Mouse (Mus musculus) neural tube, embryonic 12.5 days (tissue): ENCODE measurements around the gene Tmco2. TPM values are rescaled to one million over a fixed set of nuclear protein-coding genes. Genes with fewer than 3 reads are reported as not detected.
"Not testable (repeated sequence)": the region's sequence is repeated elsewhere in the genome, so short reads cannot be mapped to it uniquely, and the experiment has no call there.

ENCODE experiments used
- ATAC-seq: fragments of 200-750 bp; cut with Nextera tagmentation; 2 replicates; pipeline ENCODE4 v1.8.0; 2017; ENCODE audit warnings: low read depth, mild to moderate bottlenecking, moderate TSS enrichment, moderate library complexity; ENCODE audit not compliant: low FRiP score
- H3K27ac ChIP-seq: fragments of 300-500 bp; sonication (generic); 2 replicates; pipeline ENCODE4 v1.5.1; 2016
- H3K27me3 ChIP-seq: fragments of 300-500 bp; sonication (generic); replicated peaks from 2 replicates; pipeline ENCODE4 v1.6.1; 2016; ENCODE audit warnings: mild to moderate bottlenecking
- H3K36me3 ChIP-seq: fragments of 300-500 bp; sonication (generic); 2 replicates; pipeline ENCODE4 v1.6.1; 2016; ENCODE audit warnings: mild to moderate bottlenecking
- H3K4me1 ChIP-seq: fragments of 300-500 bp; sonication (generic); 2 replicates; pipeline ENCODE4 v1.6.1; 2016
- H3K4me2 ChIP-seq: fragments of 300-500 bp; sonication (generic); replicated peaks from 2 replicates; pipeline ENCODE4 v1.6.1; 2016; ENCODE audit warnings: mild to moderate bottlenecking
- H3K4me3 ChIP-seq: fragments of 300-500 bp; sonication (generic); 2 replicates; pipeline ENCODE4 v1.5.1; 2016
- H3K9ac ChIP-seq: fragments of 300-500 bp; sonication (generic); 2 replicates; pipeline ENCODE4 v1.6.1; 2016; ENCODE audit warnings: mild to moderate bottlenecking
- H3K9me3 ChIP-seq: fragments of 300-500 bp; sonication (generic); 2 replicates; pipeline ENCODE4 v1.6.1; 2016; ENCODE audit warnings: mild to moderate bottlenecking
- WGBS: fragments of 180-500 bp; shearing (Covaris S2); methylation state at CpG from one replicate; pipeline ENCODE4 v1.1.7; 2016; 5-methylcytosine and 5-hydroxymethylcytosine counted together
- polyA plus RNA-seq: library from polyadenylated mRNA; unstranded; fragments of >200 nt; fragmentation: Nextera tagmentation; extraction: Ambion mirVana; gene quantifications from 2 replicates; pipeline ENCODE4 v1.2.1, GENCODE M21; 2016

Gene Tmco2
- not detected in 2 replicates for polyA plus RNA-seq

DNA sequence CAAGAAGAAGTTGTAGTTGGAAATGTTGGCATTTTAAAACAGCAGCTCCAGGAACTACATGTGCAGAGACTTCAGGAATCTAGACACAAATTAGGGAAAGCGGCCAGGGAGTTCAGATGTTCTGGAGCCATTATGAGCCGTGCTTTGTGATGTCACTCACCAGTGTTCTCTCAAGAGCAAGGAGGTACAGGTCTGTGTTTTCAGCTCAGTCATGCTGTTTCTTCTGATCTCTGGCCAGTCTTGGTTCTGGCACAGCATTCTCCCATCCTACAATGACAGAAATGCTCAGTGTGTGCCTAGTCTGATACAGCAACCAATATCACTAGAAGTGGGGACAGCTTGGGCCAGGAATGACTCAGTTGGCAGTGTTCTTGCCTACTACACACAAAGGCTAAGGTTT, at the start of gene Tmco2:
Gene Tmco2, minus strand, starts transcription at position 101 of the 400 bp plus-strand sequence.
- WGBS: 93% methylated on average over 2 of the region's 2 CpGs
- Histone ChIP-seq H3K9ac (no peak within 1 kb of the TSS), H3K9me3 (no peaks in the 10 kb centered on the region), H3K27ac (no peak within 1 kb of the TSS), H3K4me3 (no peak within 1 kb of the TSS), H3K27me3 (no peaks in the 10 kb centered on the region), H3K4me2 (no peak within 1 kb of the TSS), H3K4me1 (no peaks in the 10 kb centered on the region), H3K36me3 (no peaks in the 10 kb centered on the region)
- no peak for ATAC-seq

DNA sequence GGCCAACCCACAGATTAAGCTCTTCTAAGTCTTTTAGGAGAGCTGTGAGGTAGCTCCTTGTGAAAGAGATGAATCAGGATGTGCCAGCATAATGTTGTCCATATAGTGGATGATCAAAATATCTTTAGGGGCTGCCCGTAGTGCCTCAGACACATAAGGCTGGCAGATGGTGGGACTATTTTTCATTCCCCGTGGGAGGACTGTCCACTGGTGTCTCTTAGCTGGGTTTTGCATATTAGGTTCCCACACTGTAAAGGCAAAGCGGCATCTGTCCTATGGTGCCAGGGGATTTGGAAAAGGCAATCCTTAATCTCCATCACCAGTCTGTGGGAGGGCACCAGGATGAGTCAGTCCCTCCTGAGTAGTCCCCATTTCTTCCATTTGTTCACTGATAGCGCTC, 5.7 kb downstream of the Tmco2 start:
- H3K27ac ChIP-seq: no peak overlapping the region
- H3K36me3 ChIP-seq: no peaks in the 10 kb centered on the region
- no peak for ATAC-seq
- WGBS: 84% methylated on average over 4 of the region's 4 CpGs
- H3K4me1 ChIP-seq: no peaks in the 10 kb centered on the region
- no peak overlapping the region for H3K4me3 ChIP-seq
- H3K9ac ChIP-seq: no peak overlapping the region
- no peaks in the 10 kb centered on the region for H3K9me3 ChIP-seq
- no peaks in the 10 kb centered on the region for H3K27me3 ChIP-seq
- no peak overlapping the region for H3K4me2 ChIP-seq

DNA sequence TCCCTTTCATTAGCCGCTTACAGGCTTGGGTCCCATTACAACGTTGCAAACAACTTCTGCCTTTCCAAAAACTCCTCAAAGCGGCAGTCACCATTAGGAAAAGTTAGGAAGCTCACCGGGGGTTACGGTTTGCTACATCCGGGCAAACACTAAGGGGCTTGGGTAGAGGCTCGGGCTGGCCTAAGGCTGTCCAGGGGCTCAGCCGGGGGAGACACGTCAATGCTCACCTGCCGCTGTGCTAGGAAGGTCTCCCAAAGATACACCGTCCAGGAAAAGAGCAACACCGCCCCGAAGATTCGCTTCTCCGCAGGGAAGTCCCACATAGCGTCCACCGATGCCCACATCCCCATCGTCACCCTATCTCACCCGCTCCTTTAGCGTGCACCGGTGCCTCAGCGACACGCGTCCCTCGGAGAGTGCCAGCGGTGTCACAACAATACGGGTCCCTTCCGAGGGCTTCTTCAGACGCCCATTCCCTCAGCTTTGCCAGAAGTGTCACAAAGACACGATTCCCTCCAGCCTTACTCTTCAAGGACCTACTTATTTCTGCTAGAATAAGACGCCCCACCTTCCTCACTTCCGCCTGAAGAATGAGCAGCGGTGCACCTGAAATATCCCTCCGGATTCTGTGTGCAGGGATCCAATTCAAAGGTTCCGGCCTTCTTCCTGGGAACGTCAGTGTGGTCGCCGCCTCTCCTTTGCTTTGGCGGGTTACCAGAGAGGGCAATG, 11.2 kb downstream of the Tmco2 start, which contains the start of gene Zmpste24:
Gene Zmpste24, minus strand, starts transcription at position 592 of the 729 bp plus-strand sequence.
- Histone ChIP-seq H3K27me3 (no peaks in the 10 kb centered on the region), H3K4me2 (peak within 1 kb of the TSS; percentile 80), H3K9ac (peak within 1 kb of the TSS; percentile 69), H3K4me1 (peaks cover 5% of the 10 kb centered on the region; the same call in 1 of the 2 replicates), H3K9me3 (no peaks in the 10 kb centered on the region), H3K36me3 (peaks cover 25% of the 10 kb centered on the region), H3K4me3 (peak within 1 kb of the TSS; percentile 72), H3K27ac (no peak within 1 kb of the TSS)
- ATAC-seq: peak; percentile 91
- WGBS: under 1% methylated on average over 39 of the region's 39 CpGs

DNA sequence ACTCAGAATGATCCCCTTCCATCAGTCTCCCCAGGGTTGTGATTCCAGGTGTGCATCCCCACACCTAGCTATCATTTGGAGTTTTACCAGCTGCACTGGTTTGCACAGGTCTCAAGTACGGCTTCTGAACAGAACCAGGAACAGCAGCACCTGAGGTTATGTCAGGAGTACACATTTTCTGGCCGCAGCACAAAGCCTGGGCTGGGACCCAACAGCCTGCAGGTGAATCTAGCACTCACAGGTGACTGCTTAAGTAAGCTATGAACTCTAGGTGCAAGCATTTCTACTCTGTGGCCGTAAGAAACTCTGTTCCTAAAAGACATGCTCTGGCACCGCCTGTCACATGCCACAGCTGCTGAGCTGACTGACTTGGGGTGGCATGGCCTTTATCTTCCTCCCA, 18.8 kb downstream of the Tmco2 start:
- Histone ChIP-seq H3K27ac (no peak overlapping the region), H3K9me3 (no peaks in the 10 kb centered on the region), H3K9ac (no peak overlapping the region), H3K36me3 (peaks cover 64% of the 10 kb centered on the region), H3K4me2 (no peak overlapping the region), H3K4me1 (no peaks in the 10 kb centered on the region), H3K27me3 (no peaks in the 10 kb centered on the region), H3K4me3 (no peak overlapping the region)
- no peak for ATAC-seq
- WGBS: 93% methylated on average over 4 of the region's 4 CpGs

DNA sequence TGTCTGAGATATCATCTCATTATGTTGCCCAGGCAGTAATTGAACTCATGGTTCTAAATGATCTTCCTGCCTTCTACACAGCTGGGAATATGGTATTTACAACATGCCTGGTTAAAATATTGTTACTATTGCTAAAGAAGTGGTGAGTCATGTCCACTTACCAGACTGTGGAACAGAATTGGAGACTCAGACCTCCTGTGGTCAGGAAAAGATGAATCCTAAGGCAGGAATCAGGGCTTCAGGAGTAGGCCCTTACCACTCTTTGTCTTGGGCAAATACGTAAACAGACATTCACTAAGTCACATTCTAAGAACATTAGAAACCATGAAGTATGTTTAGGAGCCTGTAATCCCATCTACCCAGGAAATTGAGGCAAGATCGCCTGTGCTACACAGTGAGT, 20.3 kb downstream of the Tmco2 start:
- Histone ChIP-seq H3K4me2 (no peak overlapping the region), H3K4me3 (no peak overlapping the region), H3K9me3 (no peaks in the 10 kb centered on the region), H3K4me1 (no peaks in the 10 kb centered on the region), H3K36me3 (peaks cover 60% of the 10 kb centered on the region), H3K9ac (no peak overlapping the region), H3K27me3 (no peaks in the 10 kb centered on the region), H3K27ac (no peak overlapping the region)
- 94% methylated on average over 2 of the region's 2 CpGs for WGBS
- no peak for ATAC-seq

DNA sequence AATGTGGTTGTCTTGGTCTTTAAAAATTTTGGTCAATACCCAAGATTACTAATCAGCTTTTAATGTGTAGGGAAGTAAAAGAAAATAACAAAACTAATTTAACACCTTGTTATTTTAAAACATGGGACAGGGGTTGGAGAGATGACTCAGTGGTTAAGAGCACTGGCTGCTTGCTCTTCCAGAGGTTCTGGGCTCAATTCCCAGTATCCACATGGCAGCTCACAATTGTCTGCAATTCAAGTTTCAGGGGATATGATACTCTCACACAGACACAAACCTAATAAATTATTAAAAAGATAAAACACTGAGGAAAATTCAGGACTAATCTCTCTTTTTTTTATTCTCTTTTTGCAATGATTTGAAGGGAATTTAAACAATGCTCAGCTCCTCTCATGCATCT, 24.5 kb downstream of the Tmco2 start:
- no peak for ATAC-seq
- H3K27ac ChIP-seq: no peak overlapping the region
- H3K4me3 ChIP-seq: no peak overlapping the region
- no peaks in the 10 kb centered on the region for H3K4me1 ChIP-seq
- no peaks in the 10 kb centered on the region for H3K27me3 ChIP-seq
- H3K4me2 ChIP-seq: no peak overlapping the region
- H3K9ac ChIP-seq: no peak overlapping the region
- no peaks in the 10 kb centered on the region for H3K9me3 ChIP-seq
- H3K36me3 ChIP-seq: peaks cover 66% of the 10 kb centered on the region

DNA sequence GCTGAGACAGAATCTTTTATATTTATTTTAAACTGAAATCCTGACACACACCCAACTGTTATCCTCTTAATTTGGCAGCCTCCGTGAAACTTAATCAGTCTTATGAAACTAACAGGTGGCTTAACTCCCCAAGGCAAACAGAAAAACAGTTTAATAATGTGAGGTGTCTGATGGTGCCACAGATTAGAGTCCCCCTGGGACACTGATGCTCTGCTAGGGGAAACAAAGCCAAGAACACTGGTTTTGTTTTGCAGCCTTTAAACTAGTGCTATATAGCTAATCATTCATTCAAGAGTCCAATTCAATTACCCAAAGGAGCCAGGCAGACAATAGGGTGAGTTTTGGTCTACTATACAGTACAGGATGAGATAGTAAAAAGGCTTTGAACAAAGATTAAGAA, 28.6 kb downstream of the Tmco2 start:
- Histone ChIP-seq H3K4me2 (no peak overlapping the region), H3K36me3 (peaks cover 75% of the 10 kb centered on the region), H3K27me3 (no peaks in the 10 kb centered on the region), H3K27ac (no peak overlapping the region), H3K4me3 (no peak overlapping the region), H3K9me3 (no peaks in the 10 kb centered on the region), H3K9ac (no peak overlapping the region), H3K4me1 (no peaks in the 10 kb centered on the region)
- 78% methylated on average over 1 of the region's 1 CpGs for WGBS
- ATAC-seq: no peak

DNA sequence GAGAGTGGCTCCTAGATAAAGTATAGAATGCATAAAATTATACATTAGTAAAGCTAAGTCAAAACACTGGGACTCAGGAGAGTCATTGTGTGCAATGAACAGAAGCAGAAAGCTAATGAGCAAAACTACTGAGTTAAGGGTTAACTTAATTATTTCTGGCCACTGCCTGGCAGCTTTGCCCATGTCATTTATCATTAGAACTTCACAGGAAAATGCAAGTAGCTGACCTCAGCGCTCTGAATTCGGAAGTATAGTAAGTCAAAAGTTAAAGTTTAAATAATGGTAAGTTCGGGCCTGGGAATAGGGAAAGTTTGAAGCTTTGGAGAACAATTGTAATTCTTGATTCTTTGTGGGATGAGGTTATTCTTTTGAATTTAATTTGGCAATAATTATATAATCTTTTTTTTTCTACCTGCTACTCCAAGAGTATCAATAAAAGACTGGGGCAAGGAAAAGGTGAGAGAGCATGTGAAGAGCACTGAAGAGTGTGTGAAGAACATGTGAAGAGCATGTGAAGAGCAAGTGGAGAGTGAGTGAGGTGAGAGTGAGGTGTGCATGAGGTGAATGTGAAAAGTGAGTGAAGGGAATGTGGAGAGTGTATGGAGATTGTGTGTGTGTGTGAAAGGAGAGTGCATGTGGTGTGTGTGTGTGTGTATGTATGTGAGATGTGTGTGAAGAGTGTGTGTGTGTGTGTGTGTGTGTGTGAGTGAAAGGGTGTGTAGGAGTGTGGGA, 30.9 kb downstream of the Tmco2 start:
- Histone ChIP-seq H3K27ac (no peak overlapping the region), H3K9ac (no peak overlapping the region), H3K4me3 (no peak overlapping the region), H3K4me1 (no peaks in the 10 kb centered on the region), H3K4me2 (no peak overlapping the region), H3K27me3 (no peaks in the 10 kb centered on the region), H3K36me3 (peaks cover 72% of the 10 kb centered on the region), H3K9me3 (no peaks in the 10 kb centered on the region)
- WGBS: 79% methylated on average over 3 of the region's 3 CpGs
- no peak for ATAC-seq

DNA sequence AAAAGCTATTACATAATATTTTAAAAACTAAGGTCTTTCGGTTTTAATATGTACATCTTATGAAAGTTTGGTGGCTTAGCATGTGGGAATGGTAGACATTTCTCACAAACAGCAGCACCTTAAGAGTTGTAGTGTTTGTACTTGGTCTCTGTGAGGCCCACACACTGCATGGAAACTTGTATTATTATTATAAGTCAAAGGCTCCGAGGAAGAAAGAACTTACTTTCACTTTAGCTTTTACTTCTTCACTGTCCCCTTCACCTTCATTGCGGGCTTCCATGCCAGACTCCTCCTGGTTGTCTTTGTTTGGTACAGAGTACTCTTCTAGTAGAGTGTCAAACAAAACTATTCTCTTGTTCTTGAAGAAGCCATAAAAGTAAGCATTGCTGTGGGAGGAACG, 34.8 kb downstream of the Tmco2 start:
- no peak overlapping the region for H3K4me3 ChIP-seq
- H3K4me1 ChIP-seq: no peaks in the 10 kb centered on the region
- no peak overlapping the region for H3K9ac ChIP-seq
- H3K4me2 ChIP-seq: no peak overlapping the region
- no peaks in the 10 kb centered on the region for H3K9me3 ChIP-seq
- WGBS: 36% methylated on average over 4 of the region's 4 CpGs
- peaks cover 53% of the 10 kb centered on the region for H3K36me3 ChIP-seq
- H3K27me3 ChIP-seq: no peaks in the 10 kb centered on the region
- no peak for ATAC-seq
- H3K27ac ChIP-seq: no peak overlapping the region

DNA sequence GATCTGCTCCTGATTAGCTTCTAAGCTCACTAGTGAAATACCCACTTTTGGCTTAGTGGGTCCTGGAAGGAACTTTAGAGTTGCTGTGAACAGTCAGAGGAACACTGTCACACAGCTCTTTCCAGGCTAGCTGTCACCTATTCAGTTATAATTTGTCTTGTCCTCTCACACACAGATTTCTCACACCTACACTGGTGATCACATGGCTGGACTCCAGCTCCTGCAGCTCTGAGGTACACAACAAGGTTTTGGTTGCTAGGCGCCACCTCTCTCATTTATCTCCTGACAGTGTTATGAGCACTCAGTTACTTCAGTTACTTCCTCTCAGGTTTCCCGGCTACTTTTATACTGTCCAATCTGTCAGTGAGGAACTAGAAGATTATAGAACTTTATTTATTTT, 43.7 kb downstream of the Tmco2 start:
- 92% methylated on average over 2 of the region's 2 CpGs for WGBS

DNA sequence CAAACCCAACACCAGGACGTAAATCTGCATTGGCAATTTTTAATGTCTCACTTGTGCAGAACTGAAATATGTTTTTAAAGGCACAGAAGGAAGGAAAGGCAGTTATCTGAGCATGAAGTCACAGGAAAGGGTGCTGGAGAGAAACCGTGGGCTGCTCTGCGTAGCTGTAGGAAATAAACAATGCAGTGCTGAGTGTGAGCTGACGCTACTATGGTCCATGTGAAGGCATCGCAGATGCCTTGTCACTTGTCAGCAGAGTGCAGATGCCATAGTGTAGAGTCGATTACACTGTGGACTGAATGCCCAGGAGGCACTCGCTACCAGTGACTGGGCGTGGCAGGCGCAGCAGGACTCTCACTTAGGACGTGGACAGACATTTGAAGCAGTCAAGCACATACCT, 49.8 kb downstream of the Tmco2 start:
- H3K4me1 ChIP-seq: not testable (repeated sequence)

More for the DNA sequence above, 43.7 kb downstream of the Tmco2 start:
- no peak overlapping the region for H3K27ac ChIP-seq
- no peak overlapping the region for H3K9ac ChIP-seq
- no peak overlapping the region for H3K4me2 ChIP-seq
- no peak overlapping the region for H3K4me3 ChIP-seq
- H3K4me1 ChIP-seq: no peaks in the 10 kb centered on the region
- peaks cover 39% of the 10 kb centered on the region for H3K36me3 ChIP-seq
- H3K9me3 ChIP-seq: no peaks in the 10 kb centered on the region
- H3K27me3 ChIP-seq: no peaks in the 10 kb centered on the region
- no peak for ATAC-seq

DNA sequence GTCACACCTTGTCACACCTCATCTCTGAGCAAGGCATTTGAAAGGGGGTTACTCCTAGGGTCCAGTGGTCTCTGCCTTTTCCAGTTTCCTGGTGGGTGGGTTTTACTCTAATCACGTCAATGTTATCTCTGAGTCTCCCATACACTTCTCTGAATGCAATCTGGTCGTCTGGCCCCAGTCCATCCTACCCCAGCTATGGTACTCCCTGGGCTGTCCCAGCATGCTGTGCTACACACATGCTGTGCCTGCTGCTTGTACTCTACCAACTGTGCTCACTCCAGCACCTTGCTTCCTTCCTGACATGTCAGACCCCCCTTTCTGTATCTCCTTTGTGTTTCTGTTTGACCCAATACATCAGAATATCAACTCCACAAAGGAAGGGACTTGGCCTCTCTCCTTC, 52.0 kb downstream of the Tmco2 start:
- 82% methylated on average over 2 of the region's 2 CpGs for WGBS
- no peak for ATAC-seq

More for the DNA sequence above, 49.8 kb downstream of the Tmco2 start:
- WGBS: 92% methylated on average over 10 of the region's 10 CpGs
- H3K27ac ChIP-seq, H3K4me3 ChIP-seq, H3K9ac ChIP-seq, H3K4me2 ChIP-seq, ATAC-seq, H3K27me3 ChIP-seq, H3K9me3 ChIP-seq: not testable (repeated sequence)
- peaks cover 27% of the 10 kb centered on the region for H3K36me3 ChIP-seq

More for the DNA sequence above, 52.0 kb downstream of the Tmco2 start:
- Histone ChIP-seq H3K4me2 (no peak overlapping the region), H3K27me3 (peaks cover 13% of the 10 kb centered on the region), H3K4me1 (peaks cover 1% of the 10 kb centered on the region; the same call in 1 of the 2 replicates), H3K36me3 (peaks cover 23% of the 10 kb centered on the region), H3K9ac (no peak overlapping the region), H3K4me3 (no peak overlapping the region), H3K9me3 (no peaks in the 10 kb centered on the region), H3K27ac (no peak overlapping the region)
